Mouse (Mus musculus): ENCODE results near the gene Dchs2. TPM values are rescaled to one million over a fixed set of nuclear protein-coding genes. Genes with fewer than 3 reads are reported as not detected.

The Dchs2 gene
- polyA plus RNA-seq, 1 experiment = 0.02 TPM

DNA sequence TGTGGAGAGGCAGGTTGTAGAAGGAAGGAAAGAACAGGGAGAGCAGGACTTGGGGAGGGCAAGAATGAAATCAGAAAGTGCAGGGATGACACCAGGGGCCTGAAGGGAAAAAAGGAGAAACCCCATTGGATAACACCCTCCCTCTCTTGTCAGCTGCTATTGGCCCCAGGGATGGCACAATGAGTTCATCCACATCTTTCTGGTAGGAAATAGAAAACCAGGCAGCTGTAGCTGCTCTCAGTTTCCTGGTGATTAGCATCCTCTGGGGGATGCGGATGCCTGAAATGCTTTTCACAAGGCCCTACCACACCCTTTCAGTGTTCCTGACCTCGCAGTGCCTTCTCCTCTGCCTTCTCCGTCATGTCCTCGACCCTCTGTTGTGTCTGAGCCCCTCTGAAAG is 82.5 kb downstream of the Dchs2 start:
- no peaks in the 10 kb centered on the region for H3K36me3 ChIP-seq (ENCODE audit: control insufficient read depth, insufficient read depth)
- TF ChIP-seq CEBPB (IDR thresholded peaks at IDR 0.05; ENCODE audit: low read depth) = no peak
- TF ChIP-seq USF1 (IDR thresholded peaks at IDR 0.05; ENCODE audit: low read depth) = no peak
- TF ChIP-seq MAX (IDR thresholded peaks at IDR 0.05) = no peak
- TF ChIP-seq FOSL1 (IDR thresholded peaks at IDR 0.05; ENCODE audit: insufficient read depth, low read length, poor library complexity, severe bottlenecking) = no peak
- TF ChIP-seq MYOG (IDR thresholded peaks at IDR 0.05; ENCODE audit: control insufficient read depth, extremely low read depth, insufficient read length) = no peak
- no peak overlapping the region for H3K4me3 ChIP-seq (ENCODE audit: insufficient read depth, poor library complexity, severe bottlenecking)
- H3K79me2 ChIP-seq (ENCODE audit: control insufficient read depth, insufficient read depth) = no peaks in the 10 kb centered on the region
- no peaks in the 10 kb centered on the region for H3K79me3 ChIP-seq (ENCODE audit: low read depth)
- H3ac ChIP-seq (ENCODE audit: control insufficient read depth, insufficient read length, low read depth) = no peak overlapping the region
- H3K27me3 ChIP-seq (ENCODE audit: control insufficient read depth, insufficient read depth, insufficient read length) = peaks cover 4% of the 10 kb centered on the region

DNA sequence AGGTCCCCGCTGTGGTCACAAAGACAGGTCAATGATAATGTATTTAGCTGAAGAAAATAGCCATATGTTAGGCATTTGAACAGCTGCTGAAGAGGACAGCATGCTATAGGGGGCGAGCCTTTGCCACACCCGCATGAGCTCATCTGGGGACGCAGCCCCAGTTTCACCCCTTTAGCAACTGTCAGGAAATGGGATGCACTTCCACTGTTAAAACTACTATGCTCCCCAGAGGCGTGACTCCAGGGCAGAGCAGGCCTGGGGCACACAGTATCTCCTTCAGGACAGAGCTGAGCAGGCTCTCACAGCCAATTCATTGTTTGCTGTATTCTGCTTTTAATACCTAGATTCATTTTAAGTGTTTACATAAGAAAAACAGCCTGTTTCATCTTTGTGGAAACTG is 84.2 kb downstream of the Dchs2 start:
- H3K79me3 ChIP-seq (ENCODE audit: low read depth) = no peaks in the 10 kb centered on the region
- H3K27me3 ChIP-seq (ENCODE audit: control insufficient read depth, insufficient read depth, insufficient read length) = peaks cover 4% of the 10 kb centered on the region
- H3ac ChIP-seq (ENCODE audit: control insufficient read depth, insufficient read length, low read depth) = no peak overlapping the region
- no peak overlapping the region for H3K4me3 ChIP-seq (ENCODE audit: insufficient read depth, poor library complexity, severe bottlenecking)
- H3K79me2 ChIP-seq (ENCODE audit: control insufficient read depth, insufficient read depth) = no peaks in the 10 kb centered on the region
- no peak for TF ChIP-seq MYOD1 (IDR thresholded peaks at IDR 0.05; ENCODE audit: control insufficient read depth, insufficient read length, low read depth)
- TF ChIP-seq MYOG (IDR thresholded peaks at IDR 0.05; ENCODE audit: control insufficient read depth, extremely low read depth, insufficient read length) = no peak
- no peak for TF ChIP-seq USF1 (IDR thresholded peaks at IDR 0.05; ENCODE audit: low read depth)
- TF ChIP-seq CTCF (IDR thresholded peaks at IDR 0.05; ENCODE audit: control insufficient read depth, insufficient read depth, insufficient read length) = no peak
- TF ChIP-seq MAX (IDR thresholded peaks at IDR 0.05) = no peak
- TF ChIP-seq CEBPB (IDR thresholded peaks at IDR 0.05; ENCODE audit: low read depth) = no peak
- TF ChIP-seq FOSL1 (IDR thresholded peaks at IDR 0.05; ENCODE audit: insufficient read depth, low read length, poor library complexity, severe bottlenecking) = no peak
- no peaks in the 10 kb centered on the region for H3K36me3 ChIP-seq (ENCODE audit: control insufficient read depth, insufficient read depth)

DNA sequence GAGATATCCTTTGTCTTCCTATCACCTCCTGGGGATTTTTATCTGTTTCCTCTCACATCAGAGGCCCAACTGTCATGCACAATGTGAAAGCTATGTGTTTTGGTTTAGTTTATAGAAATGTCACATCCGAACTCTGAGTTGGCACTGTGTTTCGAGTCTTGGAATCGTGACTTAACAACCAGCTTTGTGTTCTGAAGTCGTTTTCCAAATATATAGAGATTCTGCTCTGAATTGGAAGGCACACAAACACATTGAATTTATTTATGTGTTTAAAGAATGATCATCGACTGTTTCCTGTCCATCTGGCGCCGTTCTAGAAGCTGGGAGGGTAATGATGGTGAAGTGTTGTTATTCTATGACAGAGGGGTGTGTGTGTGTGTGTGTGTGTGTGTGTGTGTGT is 84.8 kb downstream of the Dchs2 start:
- Histone ChIP-seq H3K36me3 (ENCODE audit: control insufficient read depth, insufficient read depth) (no peaks in the 10 kb centered on the region), H3K79me2 (ENCODE audit: control insufficient read depth, insufficient read depth) (no peaks in the 10 kb centered on the region), H3K79me3 (ENCODE audit: low read depth) (no peaks in the 10 kb centered on the region), H3ac (ENCODE audit: control insufficient read depth, insufficient read length, low read depth) (no peak overlapping the region), H3K27me3 (ENCODE audit: control insufficient read depth, insufficient read depth, insufficient read length) (peaks cover 4% of the 10 kb centered on the region), H3K4me3 (ENCODE audit: insufficient read depth, poor library complexity, severe bottlenecking) (no peak overlapping the region)
- TF ChIP-seq FOSL1 (IDR thresholded peaks at IDR 0.05; ENCODE audit: insufficient read depth, low read length, poor library complexity, severe bottlenecking) (no peak), MYOD1 (IDR thresholded peaks at IDR 0.05; ENCODE audit: control insufficient read depth, insufficient read length, low read depth) (no peak), CTCF (IDR thresholded peaks at IDR 0.05; ENCODE audit: control insufficient read depth, insufficient read depth, insufficient read length) (no peak), USF1 (IDR thresholded peaks at IDR 0.05; ENCODE audit: low read depth) (no peak), CEBPB (IDR thresholded peaks at IDR 0.05; ENCODE audit: low read depth) (no peak), MYOG (IDR thresholded peaks at IDR 0.05; ENCODE audit: control insufficient read depth, extremely low read depth, insufficient read length) (no peak), MAX (IDR thresholded peaks at IDR 0.05) (no peak)

DNA sequence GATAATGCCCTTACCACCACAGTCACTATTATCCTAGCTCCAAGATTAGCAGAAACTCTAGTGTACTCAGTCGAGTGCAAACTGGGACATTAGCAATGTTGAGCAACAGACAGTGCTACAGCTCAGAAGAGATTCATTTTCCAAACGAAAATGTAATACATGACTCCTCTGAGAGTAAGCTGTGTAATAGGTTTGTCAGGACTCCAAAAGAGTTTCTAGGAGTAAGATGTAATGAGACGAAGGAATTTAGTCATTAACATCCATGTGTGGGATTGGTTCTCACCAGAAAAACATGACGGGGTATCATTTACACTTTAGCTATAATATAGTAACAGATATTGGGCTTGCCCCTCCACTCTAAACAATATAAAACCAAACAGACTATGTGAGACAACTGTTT is 90.3 kb downstream of the Dchs2 start:
- no peaks in the 10 kb centered on the region for H3K36me3 ChIP-seq (ENCODE audit: control insufficient read depth, insufficient read depth)
- H3K27me3 ChIP-seq (ENCODE audit: control insufficient read depth, insufficient read depth, insufficient read length) = peaks cover 4% of the 10 kb centered on the region
- H3K4me3 ChIP-seq (ENCODE audit: insufficient read depth, poor library complexity, severe bottlenecking) = no peak overlapping the region
- no peaks in the 10 kb centered on the region for H3K79me2 ChIP-seq (ENCODE audit: control insufficient read depth, insufficient read depth)
- no peaks in the 10 kb centered on the region for H3K79me3 ChIP-seq (ENCODE audit: low read depth)
- H3ac ChIP-seq (ENCODE audit: control insufficient read depth, insufficient read length, low read depth) = no peak overlapping the region
- TF ChIP-seq CEBPB (IDR thresholded peaks at IDR 0.05; ENCODE audit: low read depth) = no peak
- TF ChIP-seq MYOD1 (IDR thresholded peaks at IDR 0.05; ENCODE audit: control insufficient read depth, insufficient read length, low read depth) = no peak
- TF ChIP-seq FOSL1 (IDR thresholded peaks at IDR 0.05; ENCODE audit: insufficient read depth, low read length, poor library complexity, severe bottlenecking) = no peak
- no peak for TF ChIP-seq MYOG (IDR thresholded peaks at IDR 0.05; ENCODE audit: control insufficient read depth, extremely low read depth, insufficient read length)
- no peak for TF ChIP-seq USF1 (IDR thresholded peaks at IDR 0.05; ENCODE audit: low read depth)
- TF ChIP-seq MAX (IDR thresholded peaks at IDR 0.05) = no peak
- TF ChIP-seq CTCF (IDR thresholded peaks at IDR 0.05; ENCODE audit: control insufficient read depth, insufficient read depth, insufficient read length) = no peak

DNA sequence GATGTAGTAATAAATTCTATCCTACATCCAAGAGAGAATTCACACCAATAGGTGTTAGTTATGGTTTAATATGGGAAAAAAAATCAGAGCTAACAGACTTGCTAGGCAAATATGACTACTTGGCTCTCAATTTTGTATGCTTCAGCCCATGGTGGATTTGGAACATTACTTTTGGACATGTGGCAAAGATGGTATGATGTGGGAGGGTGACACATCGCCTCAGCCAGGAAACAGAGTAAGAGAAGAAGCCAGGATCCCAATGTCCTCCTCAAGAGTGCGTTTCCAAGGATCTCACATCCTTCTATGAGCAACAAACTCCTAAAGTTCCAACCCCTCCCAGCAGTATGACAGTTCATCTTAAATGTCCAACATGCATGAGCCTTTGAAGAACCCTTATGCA is 92.4 kb downstream of the Dchs2 start:
- Histone ChIP-seq H3K79me3 (ENCODE audit: low read depth) (no peaks in the 10 kb centered on the region), H3K4me3 (ENCODE audit: insufficient read depth, poor library complexity, severe bottlenecking) (no peak overlapping the region), H3K36me3 (ENCODE audit: control insufficient read depth, insufficient read depth) (no peaks in the 10 kb centered on the region), H3K79me2 (ENCODE audit: control insufficient read depth, insufficient read depth) (no peaks in the 10 kb centered on the region), H3K27me3 (ENCODE audit: control insufficient read depth, insufficient read depth, insufficient read length) (peaks cover 4% of the 10 kb centered on the region), H3ac (ENCODE audit: control insufficient read depth, insufficient read length, low read depth) (no peak overlapping the region)
- TF ChIP-seq MYOD1 (IDR thresholded peaks at IDR 0.05; ENCODE audit: control insufficient read depth, insufficient read length, low read depth) = no peak
- TF ChIP-seq MAX (IDR thresholded peaks at IDR 0.05) = no peak
- no peak for TF ChIP-seq FOSL1 (IDR thresholded peaks at IDR 0.05; ENCODE audit: insufficient read depth, low read length, poor library complexity, severe bottlenecking)

DNA sequence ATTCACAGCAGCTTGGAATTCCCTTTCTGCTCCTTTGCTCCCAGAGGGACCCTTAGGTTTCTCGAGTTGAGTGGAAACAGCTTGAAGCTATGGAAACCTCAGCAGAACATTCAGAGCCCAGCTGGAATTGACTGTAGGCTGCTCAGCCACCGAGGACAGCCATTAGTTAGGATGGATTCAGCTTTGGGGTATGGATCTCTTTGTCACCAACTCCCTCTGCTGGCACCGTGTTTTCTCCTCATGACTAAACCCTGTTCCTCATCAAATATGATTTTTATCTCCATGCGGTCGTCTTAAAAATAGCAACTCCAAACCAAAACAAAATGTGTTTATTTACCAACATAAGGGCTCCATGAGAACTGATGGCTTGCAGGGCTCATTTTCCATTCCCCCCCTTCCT is 94.4 kb downstream of the Dchs2 start:
- no peaks in the 10 kb centered on the region for H3K36me3 ChIP-seq (ENCODE audit: control insufficient read depth, insufficient read depth)
- no peak overlapping the region for H3K4me3 ChIP-seq (ENCODE audit: insufficient read depth, poor library complexity, severe bottlenecking)
- H3ac ChIP-seq (ENCODE audit: control insufficient read depth, insufficient read length, low read depth) = no peak overlapping the region
- H3K79me3 ChIP-seq (ENCODE audit: low read depth) = no peaks in the 10 kb centered on the region
- no peak for TF ChIP-seq FOSL1 (IDR thresholded peaks at IDR 0.05; ENCODE audit: insufficient read depth, low read length, poor library complexity, severe bottlenecking)
- no peak for TF ChIP-seq CTCF (IDR thresholded peaks at IDR 0.05; ENCODE audit: control insufficient read depth, insufficient read depth, insufficient read length)
- no peak for TF ChIP-seq USF1 (IDR thresholded peaks at IDR 0.05; ENCODE audit: low read depth)
- TF ChIP-seq MYOD1 (IDR thresholded peaks at IDR 0.05; ENCODE audit: control insufficient read depth, insufficient read length, low read depth) = no peak
- no peak for TF ChIP-seq MAX (IDR thresholded peaks at IDR 0.05)
- TF ChIP-seq CEBPB (IDR thresholded peaks at IDR 0.05; ENCODE audit: low read depth) = no peak
- no peak for TF ChIP-seq MYOG (IDR thresholded peaks at IDR 0.05; ENCODE audit: control insufficient read depth, extremely low read depth, insufficient read length)
- H3K79me2 ChIP-seq (ENCODE audit: control insufficient read depth, insufficient read depth) = no peaks in the 10 kb centered on the region
- peaks cover 4% of the 10 kb centered on the region for H3K27me3 ChIP-seq (ENCODE audit: control insufficient read depth, insufficient read depth, insufficient read length)

Data from C2C12 (cell line).